Mouse (Mus musculus) 416B (cell line): ENCODE measurements around the gene Zfp365.
A peak's percentile ranks its signal among the peaks of the same experiment; 100 is the strongest.

Source experiments
- DNase-seq: peaks from one replicate; pipeline ENCODE4 v3.0.0; 2011; ENCODE audit warnings: low read depth

Zfp365 gene

GRCm38 (mm10) chr10:67903387-67903786 is 9.1 kb downstream of the Zfp365 start:
- no peak for DNase-seq

GRCm38 (mm10) chr10:67901179-67901578 is 11.3 kb downstream of the Zfp365 start:
- DNase-seq: no peak

GRCm38 (mm10) chr10:67898949-67899675 is 13.3 kb downstream of the Zfp365 start:
- DNase-seq: peak; percentile 33

- DNase-seq: no peak
Observed at GRCm38 (mm10) chr10:67898355-67898935, 14.0 kb downstream of the Zfp365 start.

- no peak for DNase-seq
Observed at GRCm38 (mm10) chr10:67897281-67897680, 15.2 kb downstream of the Zfp365 start.

- no peak for DNase-seq
Observed at GRCm38 (mm10) chr10:67894683-67895082, 17.8 kb downstream of the Zfp365 start.

- no peak for DNase-seq
Observed at GRCm38 (mm10) chr10:67894059-67894458, 18.4 kb downstream of the Zfp365 start.

- DNase-seq: no peak
Observed at GRCm38 (mm10) chr10:67893226-67893625, 19.2 kb downstream of the Zfp365 start.

GRCm38 (mm10) chr10:67891126-67891525 is 21.3 kb downstream of the Zfp365 start:
- no peak for DNase-seq

GRCm38 (mm10) chr10:67887971-67888370 is 24.5 kb downstream of the Zfp365 start:
- DNase-seq: no peak

- no peak for DNase-seq
Observed at GRCm38 (mm10) chr10:67880692-67881091, 31.8 kb downstream of the Zfp365 start.

GRCm38 (mm10) chr10:67871811-67872210 is 40.7 kb downstream of the Zfp365 start:
- DNase-seq: peak; percentile 50

- DNase-seq: no peak
Observed at GRCm38 (mm10) chr10:67868234-67868633, 44.2 kb downstream of the Zfp365 start.

- peak; percentile 77 for DNase-seq
Observed at GRCm38 (mm10) chr10:67865841-67866240, 46.6 kb downstream of the Zfp365 start.

GRCm38 (mm10) chr10:67865063-67865462 is 47.4 kb downstream of the Zfp365 start:
- DNase-seq: no peak

GRCm38 (mm10) chr10:67862331-67862730 is 50.1 kb downstream of the Zfp365 start:
- peak; percentile 58 for DNase-seq

- DNase-seq: peak; percentile 79
Observed at GRCm38 (mm10) chr10:67858878-67859277, 53.6 kb downstream of the Zfp365 start.

- DNase-seq: no peak
Observed at GRCm38 (mm10) chr10:67857561-67857906, 54.9 kb downstream of the Zfp365 start.

- no peak for DNase-seq
Observed at GRCm38 (mm10) chr10:67856791-67857560, 55.5 kb downstream of the Zfp365 start.

GRCm38 (mm10) chr10:67855760-67856159 is 56.7 kb downstream of the Zfp365 start:
- no peak for DNase-seq

- DNase-seq: no peak
Observed at GRCm38 (mm10) chr10:67852411-67852810, 60.1 kb downstream of the Zfp365 start.

- DNase-seq: no peak
Observed at GRCm38 (mm10) chr10:67851079-67851478, 61.4 kb downstream of the Zfp365 start.

GRCm38 (mm10) chr10:67846016-67846650 is 66.3 kb downstream of the Zfp365 start:
- no peak for DNase-seq
